Mouse (Mus musculus) C2C12 (cell line): Measurements from ENCODE around the gene Lrrc30.

Experiments
- CTCF ChIP-seq: IDR thresholded peaks from one replicate; pipeline ENCODE4 v1.5.1; 2011; ENCODE audit not compliant: control insufficient read depth, insufficient read depth, insufficient read length
- USF1 ChIP-seq: IDR thresholded peaks from one replicate; pipeline ENCODE4 v1.6.1; 2011; ENCODE audit warnings: low read depth, mild to moderate bottlenecking, control low read depth, moderate library complexity

- TF ChIP-seq CTCF (no peak), USF1 (no peak)
Measured at GRCm38 (mm10) chr17:67641627-67642026, 9.1 kb upstream of the Lrrc30 start.
